Mouse (Mus musculus): ENCODE data around the gene E2f2.

E2f2 gene

GRCm38 (mm10) chr4:136144927-136145292 is 27.3 kb upstream of the E2f2 start:
- no peak for DNase-seq (ENCODE audit: low spot score in 2 of 2)

- DNase-seq (ENCODE audit: low spot score in 2 of 2): no peak
These were observed 26.8 kb upstream of the E2f2 start for GRCm38 (mm10) chr4:136145362-136145885.

- no peak for DNase-seq (ENCODE audit: low spot score in 2 of 2)
These were observed 26.0 kb upstream of the E2f2 start for GRCm38 (mm10) chr4:136145991-136146711.

- DNase-seq (ENCODE audit: low spot score in 2 of 2): no peak
These were observed 25.5 kb upstream of the E2f2 start for GRCm38 (mm10) chr4:136146712-136147154.

GRCm38 (mm10) chr4:136147436-136148135 is 24.6 kb upstream of the E2f2 start:
- DNase-seq (ENCODE audit: low spot score in 2 of 2): peak; percentile 49 to 75

GRCm38 (mm10) chr4:136148342-136149044 is 23.7 kb upstream of the E2f2 start:
- no peak for DNase-seq (ENCODE audit: low spot score in 2 of 2)

GRCm38 (mm10) chr4:136149045-136149379 is 23.2 kb upstream of the E2f2 start:
- DNase-seq (ENCODE audit: low spot score in 2 of 2): no peak

- no peak for DNase-seq (ENCODE audit: low spot score in 2 of 2)
These were observed 22.5 kb upstream of the E2f2 start for GRCm38 (mm10) chr4:136149734-136150133.

- DNase-seq (ENCODE audit: low spot score in 2 of 2): no peak
These were observed 21.6 kb upstream of the E2f2 start for GRCm38 (mm10) chr4:136150596-136150995.

- no peak for DNase-seq (ENCODE audit: low spot score in 2 of 2)
These were observed 19.4 kb upstream of the E2f2 start for GRCm38 (mm10) chr4:136152821-136153220.

GRCm38 (mm10) chr4:136154462-136154861 is 17.7 kb upstream of the E2f2 start:
- no peak for DNase-seq (ENCODE audit: low spot score in 2 of 2)

GRCm38 (mm10) chr4:136158498-136158897 is 13.7 kb upstream of the E2f2 start:
- DNase-seq (ENCODE audit: low spot score in 2 of 2): no peak

- DNase-seq (ENCODE audit: low spot score in 2 of 2): peak in 1 of 2 experiments; percentile 74
These were observed 12.3 kb upstream of the E2f2 start for GRCm38 (mm10) chr4:136159802-136160397.

- peak; percentile 84 to 93 for DNase-seq (ENCODE audit: low spot score in 2 of 2)
These were observed 8.7 kb upstream of the E2f2 start for GRCm38 (mm10) chr4:136163448-136163847.

GRCm38 (mm10) chr4:136164981-136165380 is 7.2 kb upstream of the E2f2 start:
- DNase-seq (ENCODE audit: low spot score in 2 of 2): no peak

- no peak for DNase-seq (ENCODE audit: low spot score in 2 of 2)
These were observed 4.5 kb upstream of the E2f2 start for GRCm38 (mm10) chr4:136167701-136168100.

GRCm38 (mm10) chr4:136170401-136170800 is 1.8 kb upstream of the E2f2 start:
- DNase-seq (ENCODE audit: low spot score in 2 of 2): no peak

GRCm38 (mm10) chr4:136171455-136171854 is 739 bp upstream of the E2f2 start:
- no peak for DNase-seq (ENCODE audit: low spot score in 2 of 2)

- DNase-seq (ENCODE audit: low spot score in 2 of 2): peak in 1 of 2 experiments; percentile 85
These were observed 482 bp downstream of the E2f2 start for GRCm38 (mm10) chr4:136172542-136173209.

GRCm38 (mm10) chr4:136173210-136173715 is 1.1 kb downstream of the E2f2 start:
- DNase-seq (ENCODE audit: low spot score in 2 of 2): no peak

All from cerebellum, postnatal 4 days (tissue).